Mouse (Mus musculus): ENCODE data around the gene Sec61b. TPM values are rescaled to one million over a fixed set of nuclear protein-coding genes. Genes with fewer than 3 reads are reported as not detected.

Gene Sec61b
- polyA plus RNA-seq (2012; ENCODE audit: low replicate concordance): 129 and 272 TPM in 2 replicates

GRCm38 (mm10) chr4:47473968-47474729, at the start of gene Sec61b, which contains the start of gene Alg2:
TSS of gene Sec61b (plus strand) at chr4:47474658.
TSS of gene Alg2 (minus strand) at chr4:47474333.

Other genes starting within 250 kb of the Sec61b start
- 0.64 TPM in 2 replicates for gene Tgfbr1, start 121.4 kb upstream of the Sec61b start, polyA plus RNA-seq (2012; ENCODE audit: low replicate concordance)
- 1.4 and 12.7 TPM in 2 replicates for gene Alg2, start 325 bp upstream of the Sec61b start, polyA plus RNA-seq (2012; ENCODE audit: low replicate concordance)